Mouse (Mus musculus) left cerebral cortex, adult 8-10 months (tissue): ENCODE data around the gene Ak9. TPM values are rescaled to one million over a fixed set of nuclear protein-coding genes. Genes with fewer than 3 reads are reported as not detected.
A peak's percentile ranks its signal among the peaks of the same experiment; 100 is the strongest.
"Not testable (repeated sequence)": the region's sequence is repeated elsewhere in the genome, so short reads cannot be mapped to it uniquely, and the experiment has no call there.

Source experiments
- DNase-seq, 2 experiments: peaks; one replicate each; pipeline ENCODE4 v3.0.0; 2022; ENCODE audit warnings: low spot score in 2 of 2
- total RNA-seq, 4 experiments: library from RNA; stranded (reverse); gene quantifications; 2 replicates each; pipeline ENCODE4 v1.2.4; 2022

Gene Ak9
- total RNA-seq, 4 experiments from 2014 or later, result 0.07 to 0.28 (median 0.10) TPM

DNA sequence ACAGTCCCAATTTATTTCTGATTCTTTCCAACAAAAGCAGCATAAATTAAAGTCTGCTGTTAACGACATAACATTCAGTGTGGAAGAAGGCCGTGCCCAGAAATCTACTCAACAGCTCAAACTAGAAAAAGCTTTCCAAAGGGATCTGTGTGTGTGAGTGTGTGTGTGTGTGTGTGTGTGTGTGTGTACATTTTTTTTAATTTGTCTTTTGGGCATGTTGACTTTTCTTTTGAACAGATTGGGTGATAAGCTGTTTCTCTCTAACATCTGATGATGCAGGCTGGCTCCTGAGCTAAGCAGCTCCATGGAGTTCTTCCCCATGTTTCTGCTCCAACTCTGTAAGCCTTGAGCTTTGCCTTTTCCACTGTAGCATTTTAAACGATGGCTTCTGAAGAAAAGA lies 12.1 kb downstream of the Ak9 start:
- no peak for DNase-seq

DNA sequence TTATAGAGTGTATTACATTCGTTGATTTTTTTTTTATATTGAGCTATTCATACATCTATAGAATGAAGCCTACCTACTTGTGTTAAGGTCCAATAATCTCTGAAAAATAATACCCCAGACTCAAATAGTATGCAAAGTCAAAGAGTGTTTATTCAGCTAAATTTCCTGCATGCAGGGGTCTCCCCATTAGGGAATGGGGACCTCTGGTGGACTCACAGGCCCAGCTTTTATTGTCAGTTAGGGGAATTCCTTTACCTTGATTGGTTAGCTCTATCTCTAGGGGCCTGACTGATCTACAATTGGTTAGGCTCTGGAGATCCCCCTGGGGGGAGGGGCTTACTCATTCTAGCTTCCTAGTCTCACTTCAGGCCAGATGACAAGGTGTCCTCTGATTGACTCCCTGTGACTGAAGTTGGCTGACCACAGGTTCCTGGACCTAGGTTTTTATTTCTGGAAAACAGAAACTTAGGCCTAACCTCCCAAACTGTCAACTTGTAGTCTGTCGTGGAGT lies 28.8 kb downstream of the Ak9 start:
- DNase-seq, result no peak

- no peak for DNase-seq
Observed at GRCm38 (mm10) chr10:41341346-41341745, 37.6 kb downstream of the Ak9 start.

DNA sequence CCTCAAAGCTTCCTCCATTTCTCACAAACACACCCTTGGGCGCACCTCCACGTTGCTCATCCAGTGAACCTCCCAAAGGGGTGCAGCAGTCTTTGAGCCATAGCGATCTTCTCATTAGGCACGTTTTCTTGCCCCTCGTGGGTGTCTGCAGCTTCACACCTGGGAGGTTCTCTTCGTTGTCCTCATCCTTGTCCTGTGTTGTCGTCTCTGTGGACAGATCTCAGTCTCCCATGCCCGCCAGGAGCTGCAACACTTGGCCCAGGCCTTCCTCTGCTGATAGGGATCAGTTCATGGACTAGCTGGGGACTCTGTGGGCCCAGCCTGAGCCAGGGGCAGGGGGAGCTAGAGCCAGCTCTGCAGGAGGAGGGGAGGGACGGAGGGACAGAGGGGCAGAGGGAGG lies 61.3 kb downstream of the Ak9 start:
- DNase-seq, result no peak

GRCm38 (mm10) chr10:41380466-41380865 lies 76.7 kb downstream of the Ak9 start:
- no peak for DNase-seq

- DNase-seq, result no peak
Observed at GRCm38 (mm10) chr10:41385506-41386221, 81.9 kb downstream of the Ak9 start.

DNA sequence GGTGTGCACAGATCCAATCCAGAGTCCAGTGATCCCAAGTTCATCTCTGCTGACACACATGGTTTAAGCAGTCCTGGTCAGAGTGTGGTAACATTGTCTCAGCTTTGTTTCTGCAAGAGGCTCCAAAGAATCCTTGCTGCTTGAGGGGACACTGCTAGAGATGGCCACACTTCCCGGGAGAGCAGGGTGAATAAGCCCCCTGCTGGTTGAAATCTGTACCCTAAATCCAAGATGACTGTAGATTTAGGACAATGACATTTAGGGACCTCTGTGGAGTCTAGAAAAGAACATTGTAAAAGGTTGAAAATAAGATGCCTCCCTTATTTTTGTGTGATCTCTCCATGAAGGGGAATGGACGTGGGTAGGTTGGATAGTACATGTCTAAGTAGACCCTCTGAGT lies 89.8 kb downstream of the Ak9 start:
- DNase-seq, result no peak

GRCm38 (mm10) chr10:41401097-41401496 lies 97.3 kb downstream of the Ak9 start:
- DNase-seq, result no peak

GRCm38 (mm10) chr10:41403364-41403763 lies 99.6 kb downstream of the Ak9 start:
- DNase-seq, result no peak

DNA sequence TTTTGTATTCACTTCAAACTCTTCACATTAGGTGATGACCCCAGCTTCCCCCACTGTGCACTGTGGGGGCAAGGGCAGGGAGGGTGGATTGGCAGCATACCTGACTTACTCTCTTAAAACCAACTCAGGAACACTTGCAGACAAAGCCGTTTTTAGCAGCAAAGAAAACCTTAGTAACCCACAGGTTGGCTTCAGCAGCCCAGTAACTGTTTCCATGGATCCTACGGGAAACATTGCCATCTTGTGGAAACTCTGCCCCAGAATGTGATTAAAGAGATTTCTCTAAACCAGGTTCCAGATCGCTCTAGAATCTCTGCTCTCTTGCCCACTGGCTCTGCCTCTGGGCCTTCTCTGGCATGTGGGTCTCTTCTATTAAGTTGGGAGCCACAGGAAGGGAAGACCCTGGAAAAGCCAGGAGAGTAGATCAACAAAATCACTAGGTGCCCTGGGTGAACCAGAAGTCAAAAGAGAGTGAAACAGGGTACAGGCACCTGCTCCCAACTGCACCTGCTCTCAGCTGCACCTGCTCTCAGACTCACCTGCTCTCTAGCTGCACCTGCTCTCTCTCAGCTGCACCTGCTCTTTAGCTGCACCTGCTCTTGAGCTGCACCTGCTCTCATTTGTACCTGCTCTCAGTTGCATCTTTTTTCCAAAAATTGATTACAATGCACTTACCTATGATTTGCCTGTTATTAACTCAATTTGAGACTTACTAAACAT lies 100.3 kb downstream of the Ak9 start:
- no peak for DNase-seq

- DNase-seq, result not testable (repeated sequence)
Observed at GRCm38 (mm10) chr10:41410176-41410575, 106.4 kb downstream of the Ak9 start.

DNA sequence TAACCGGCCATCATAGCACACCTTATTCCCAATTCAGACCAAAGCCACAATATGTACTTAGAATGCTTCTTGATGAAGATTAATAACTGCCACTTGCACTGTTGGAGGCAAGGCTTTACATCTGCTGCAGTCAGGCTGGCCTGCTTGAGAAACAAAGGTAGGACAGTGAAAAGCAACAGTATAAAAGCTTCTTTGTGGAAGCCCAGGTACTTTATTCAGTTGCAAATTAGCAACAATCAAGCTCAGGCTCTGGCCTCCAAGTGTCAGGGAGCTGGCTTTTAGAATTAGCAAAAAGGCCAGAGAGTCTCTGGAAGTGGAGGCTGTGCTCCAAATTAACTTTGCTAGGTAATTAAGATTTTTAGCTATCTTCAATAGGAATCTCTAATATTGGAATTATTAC lies 107.0 kb downstream of the Ak9 start:
- not testable (repeated sequence) for DNase-seq

GRCm38 (mm10) chr10:41413471-41413870 lies 109.7 kb downstream of the Ak9 start:
- not testable (repeated sequence) for DNase-seq

DNA sequence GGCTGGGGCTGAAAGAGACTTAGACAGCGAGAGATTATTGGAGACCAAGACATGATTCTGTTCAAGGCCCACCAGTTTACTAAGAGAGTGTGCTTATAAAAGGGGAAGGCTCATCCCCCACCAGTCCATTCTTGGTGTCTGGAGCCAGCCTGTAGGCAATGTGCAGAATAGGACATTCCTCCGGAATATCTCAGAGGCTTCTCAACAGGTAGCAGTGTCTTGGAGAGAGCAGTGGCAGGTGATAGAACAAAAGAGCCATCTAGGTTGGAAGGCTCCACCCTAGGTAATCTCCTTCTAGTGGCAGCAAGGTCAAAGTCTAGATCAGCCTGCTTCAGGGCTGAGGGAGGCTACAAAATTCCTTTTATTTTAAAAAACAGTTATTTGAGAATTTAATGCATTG lies 111.6 kb downstream of the Ak9 start:
- not testable (repeated sequence) for DNase-seq

- no peak for DNase-seq
Observed at GRCm38 (mm10) chr10:41420496-41421200, 116.9 kb downstream of the Ak9 start.

DNA sequence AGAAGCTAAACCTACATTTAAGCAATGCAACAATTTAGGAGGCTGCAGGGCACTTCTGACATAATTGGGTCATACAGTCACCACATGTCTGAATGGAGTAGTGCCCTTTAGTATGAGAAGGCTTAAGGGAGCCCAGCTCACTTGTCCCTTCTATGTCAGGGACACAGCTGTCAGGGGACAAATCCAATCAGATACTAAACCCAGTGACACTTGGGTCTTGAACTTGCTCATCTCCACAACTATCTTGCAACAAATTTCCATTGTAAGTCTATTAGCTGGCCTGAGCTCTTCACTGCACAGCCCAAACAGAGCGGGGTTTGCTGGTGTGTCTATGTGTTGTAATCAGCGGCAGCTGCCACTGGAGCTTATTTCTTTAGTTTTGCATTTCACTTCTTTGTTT lies 119.9 kb downstream of the Ak9 start:
- no peak for DNase-seq

GRCm38 (mm10) chr10:41426368-41426767 lies 122.6 kb downstream of the Ak9 start:
- no peak for DNase-seq

DNA sequence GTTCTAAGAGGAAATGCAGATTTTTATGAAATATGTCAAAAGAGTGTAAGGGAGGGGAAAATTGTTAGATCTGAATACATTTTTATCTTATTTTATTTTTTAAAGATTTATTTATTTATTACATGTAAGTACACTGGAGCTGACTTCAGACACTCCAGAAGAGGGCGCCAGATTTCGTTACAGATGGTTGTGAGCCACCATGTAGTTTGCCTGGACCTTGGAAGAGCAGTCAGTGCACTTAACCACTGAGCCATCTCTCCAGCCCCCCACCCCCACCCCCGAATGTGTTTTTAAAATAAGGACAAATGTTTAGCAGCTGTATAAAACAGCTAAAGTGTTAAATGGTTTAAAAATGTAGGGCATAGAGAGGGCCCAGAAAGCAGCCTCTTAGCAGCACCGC lies 130.8 kb downstream of the Ak9 start:
- DNase-seq, result no peak

GRCm38 (mm10) chr10:41435141-41435540 lies 131.4 kb downstream of the Ak9 start:
- DNase-seq, result no peak

DNA sequence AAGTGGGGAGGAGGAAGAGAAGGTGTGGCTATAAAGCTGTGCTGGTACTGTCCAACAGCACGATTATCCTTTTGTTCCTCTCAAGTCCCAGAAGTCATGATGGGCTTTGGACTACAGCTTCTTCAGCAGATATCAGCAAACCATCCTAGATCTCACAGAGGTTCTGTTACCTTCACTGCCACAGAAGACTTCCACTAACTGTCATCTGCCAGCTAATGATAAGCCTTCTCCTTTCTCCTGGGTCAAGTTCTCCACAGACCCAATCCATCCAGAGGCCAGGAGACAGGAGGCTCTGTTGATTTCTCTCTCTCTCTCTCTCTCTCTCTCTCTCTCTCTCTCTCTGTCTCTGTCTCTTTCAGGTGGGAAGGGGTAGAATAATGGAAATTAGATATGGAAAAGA lies 144.4 kb downstream of the Ak9 start:
- DNase-seq, result no peak

DNA sequence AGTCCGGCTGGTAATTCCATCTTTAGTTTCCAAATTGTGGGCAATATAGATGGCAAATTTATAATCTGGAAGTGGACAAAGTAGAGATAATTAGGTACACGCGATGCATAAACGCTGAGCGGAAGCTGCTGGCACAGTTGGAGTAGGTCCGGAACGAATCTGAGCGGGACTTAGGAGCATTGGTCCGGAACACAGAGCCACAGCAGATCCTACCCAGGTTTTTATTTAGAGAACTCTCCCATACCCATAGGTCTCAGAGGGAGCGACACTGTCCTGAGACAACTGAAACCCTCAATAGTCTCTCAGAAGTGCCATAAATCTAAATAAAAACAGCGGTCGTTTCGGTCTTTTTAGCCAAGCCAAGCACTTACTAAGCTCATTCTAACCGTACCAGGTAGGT lies 145.9 kb downstream of the Ak9 start:
- no peak for DNase-seq

DNA sequence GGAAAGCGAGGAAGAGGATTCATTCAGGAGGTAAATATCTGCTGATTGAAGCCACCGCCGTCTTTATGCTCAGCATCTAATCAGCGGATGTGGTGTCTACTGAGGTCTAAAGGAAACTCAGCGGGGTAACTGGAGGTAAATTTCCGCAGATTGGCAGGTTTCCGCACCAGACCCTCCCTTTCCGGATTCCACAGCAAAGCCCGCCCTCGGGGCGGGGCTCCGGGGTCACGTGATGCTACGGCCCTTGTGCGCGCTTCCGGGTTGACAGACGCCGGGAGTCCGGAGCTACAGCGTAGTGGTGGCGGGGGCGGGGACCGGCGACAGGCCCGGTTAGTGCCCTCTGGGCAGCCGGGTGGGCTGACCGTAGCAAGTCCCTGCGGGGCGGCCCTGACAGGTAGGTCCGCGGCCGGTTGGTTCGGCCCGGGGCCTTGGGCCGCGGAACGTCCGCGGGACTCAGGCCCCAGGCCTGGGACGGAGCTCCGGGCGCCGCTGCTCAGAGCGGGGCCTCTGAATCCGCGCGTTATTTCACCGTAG lies 146.4 kb downstream of the Ak9 start, which contains the start of gene Zbtb24:
Gene Zbtb24 (plus strand): TSS at position 247 of the 534 bp plus-strand sequence.
- peak; percentile 87 to 93 for DNase-seq
